Mouse (Mus musculus): ENCODE results near the gene Arap1. TPM values are rescaled to one million over a fixed set of nuclear protein-coding genes. Genes with fewer than 3 reads are reported as not detected.

Arap1 gene
- total and polyA plus RNA-seq, 2 experiments from 2014 or later = 9.2 to 44.0 TPM

GRCm38 (mm10) chr7:101330074-101330840, 17.6 kb upstream of the Arap1 start:
- peaks cover 19% of the 10 kb centered on the region; the same call in 1 of the 2 replicates for H3K4me1 ChIP-seq (ENCODE audit: insufficient read depth, low read length)
- TF ChIP-seq CTCF (IDR thresholded peaks at IDR 0.05; ENCODE audit: low read depth) = no peak
- DNase-seq (ENCODE audit: low spot score) (no peak), ATAC-seq (0 out of 2 replicates have a peak, but pooled peaks have one; percentile 25)
- H3K9me3 ChIP-seq (ENCODE audit: low read length) = no peaks in the 10 kb centered on the region
- no peak overlapping the region for H3K9ac ChIP-seq (replicated peaks; ENCODE audit: low read length)
- H3K27ac ChIP-seq = no peak overlapping the region
- no peak overlapping the region for H3K4me3 ChIP-seq (ENCODE audit: low read length)
- no peaks in the 10 kb centered on the region for H3K27me3 ChIP-seq (ENCODE audit: insufficient read depth, low read length)
- no peak overlapping the region for H3K4me2 ChIP-seq (ENCODE audit: low read depth, low read length)
- no peaks in the 10 kb centered on the region for H3K36me3 ChIP-seq (ENCODE audit: insufficient read depth, low read length)
- WGBS = 64% methylated on average over 10 of the region's 10 CpGs

GRCm38 (mm10) chr7:101330841-101331173, 17.1 kb upstream of the Arap1 start:
- no peaks in the 10 kb centered on the region for H3K36me3 ChIP-seq (ENCODE audit: insufficient read depth, low read length)
- peaks cover 19% of the 10 kb centered on the region; the same call in 1 of the 2 replicates for H3K4me1 ChIP-seq (ENCODE audit: insufficient read depth, low read length)
- WGBS = 50% methylated on average over 4 of the region's 4 CpGs
- H3K4me3 ChIP-seq (ENCODE audit: low read length) = no peak overlapping the region
- TF ChIP-seq CTCF (IDR thresholded peaks at IDR 0.05; ENCODE audit: low read depth) = no peak
- DNase-seq (ENCODE audit: low spot score) = peak; percentile 10
- no peak overlapping the region for H3K4me2 ChIP-seq (ENCODE audit: low read depth, low read length)
- H3K27me3 ChIP-seq (ENCODE audit: insufficient read depth, low read length) = no peaks in the 10 kb centered on the region
- no peaks in the 10 kb centered on the region for H3K9me3 ChIP-seq (ENCODE audit: low read length)
- no peak overlapping the region for H3K27ac ChIP-seq
- H3K9ac ChIP-seq (replicated peaks; ENCODE audit: low read length) = no peak overlapping the region
- no peak for ATAC-seq

- Histone ChIP-seq H3K27ac (no peak overlapping the region), H3K4me2 (ENCODE audit: low read depth, low read length) (no peak overlapping the region), H3K9me3 (ENCODE audit: low read length) (no peaks in the 10 kb centered on the region), H3K27me3 (ENCODE audit: insufficient read depth, low read length) (no peaks in the 10 kb centered on the region), H3K9ac (replicated peaks; ENCODE audit: low read length) (no peak overlapping the region), H3K4me3 (ENCODE audit: low read length) (no peak overlapping the region), H3K4me1 (ENCODE audit: insufficient read depth, low read length) (peaks cover 19% of the 10 kb centered on the region; the same call in 1 of the 2 replicates), H3K36me3 (ENCODE audit: insufficient read depth, low read length) (no peaks in the 10 kb centered on the region)
- DNase-seq (ENCODE audit: low spot score) (no peak), ATAC-seq (no peak)
- no peak for TF ChIP-seq CTCF (IDR thresholded peaks at IDR 0.05; ENCODE audit: low read depth)
- 78% methylated on average over 5 of the region's 5 CpGs for WGBS
Observed at GRCm38 (mm10) chr7:101332045-101332831, 15.6 kb upstream of the Arap1 start.

GRCm38 (mm10) chr7:101335228-101335627, 12.6 kb upstream of the Arap1 start:
- no peak for ATAC-seq
- H3K9me3 ChIP-seq (ENCODE audit: low read length) = no peaks in the 10 kb centered on the region
- H3K27ac ChIP-seq = no peak overlapping the region
- no peaks in the 10 kb centered on the region for H3K36me3 ChIP-seq (ENCODE audit: insufficient read depth, low read length)
- H3K27me3 ChIP-seq (ENCODE audit: insufficient read depth, low read length) = no peaks in the 10 kb centered on the region
- no peak for TF ChIP-seq CTCF (IDR thresholded peaks at IDR 0.05; ENCODE audit: low read depth)
- WGBS = 88% methylated on average over 2 of the region's 2 CpGs
- H3K4me2 ChIP-seq (ENCODE audit: low read depth, low read length) = no peak overlapping the region
- H3K4me1 ChIP-seq (ENCODE audit: insufficient read depth, low read length) = 0 out of 2 replicates have a peak, but pooled peaks cover 6% of the 10 kb centered on the region
- DNase-seq (ENCODE audit: low spot score) = no peak
- no peak overlapping the region for H3K4me3 ChIP-seq (ENCODE audit: low read length)
- H3K9ac ChIP-seq (replicated peaks; ENCODE audit: low read length) = no peak overlapping the region

GRCm38 (mm10) chr7:101336686-101337085, 11.2 kb upstream of the Arap1 start:
- Histone ChIP-seq H3K4me3 (ENCODE audit: low read length) (no peak overlapping the region), H3K9ac (replicated peaks; ENCODE audit: low read length) (no peak overlapping the region), H3K36me3 (ENCODE audit: insufficient read depth, low read length) (no peaks in the 10 kb centered on the region), H3K4me1 (ENCODE audit: insufficient read depth, low read length) (no peaks in the 10 kb centered on the region), H3K27me3 (ENCODE audit: insufficient read depth, low read length) (no peaks in the 10 kb centered on the region), H3K9me3 (ENCODE audit: low read length) (no peaks in the 10 kb centered on the region), H3K27ac (no peak overlapping the region), H3K4me2 (ENCODE audit: low read depth, low read length) (no peak overlapping the region)
- ATAC-seq = 0 out of 2 replicates have a peak, but pooled peaks have one; percentile 28
- TF ChIP-seq CTCF (IDR thresholded peaks at IDR 0.05; ENCODE audit: low read depth) = no peak
- WGBS = 87% methylated on average over 3 of the region's 3 CpGs
- DNase-seq (ENCODE audit: low spot score) = no peak

GRCm38 (mm10) chr7:101337401-101337800, 10.5 kb upstream of the Arap1 start:
- Histone ChIP-seq H3K4me1 (ENCODE audit: insufficient read depth, low read length) (no peaks in the 10 kb centered on the region), H3K9me3 (ENCODE audit: low read length) (no peaks in the 10 kb centered on the region), H3K9ac (replicated peaks; ENCODE audit: low read length) (no peak overlapping the region), H3K36me3 (ENCODE audit: insufficient read depth, low read length) (no peaks in the 10 kb centered on the region), H3K27me3 (ENCODE audit: insufficient read depth, low read length) (no peaks in the 10 kb centered on the region), H3K27ac (no peak overlapping the region), H3K4me3 (ENCODE audit: low read length) (no peak overlapping the region), H3K4me2 (ENCODE audit: low read depth, low read length) (no peak overlapping the region)
- WGBS = 70% methylated on average over 3 of the region's 3 CpGs
- DNase-seq (ENCODE audit: low spot score) = no peak
- no peak for TF ChIP-seq CTCF (IDR thresholded peaks at IDR 0.05; ENCODE audit: low read depth)
- ATAC-seq = no peak

Data from hindbrain, postnatal 0 days (tissue).